In the genomic region with DNA sequence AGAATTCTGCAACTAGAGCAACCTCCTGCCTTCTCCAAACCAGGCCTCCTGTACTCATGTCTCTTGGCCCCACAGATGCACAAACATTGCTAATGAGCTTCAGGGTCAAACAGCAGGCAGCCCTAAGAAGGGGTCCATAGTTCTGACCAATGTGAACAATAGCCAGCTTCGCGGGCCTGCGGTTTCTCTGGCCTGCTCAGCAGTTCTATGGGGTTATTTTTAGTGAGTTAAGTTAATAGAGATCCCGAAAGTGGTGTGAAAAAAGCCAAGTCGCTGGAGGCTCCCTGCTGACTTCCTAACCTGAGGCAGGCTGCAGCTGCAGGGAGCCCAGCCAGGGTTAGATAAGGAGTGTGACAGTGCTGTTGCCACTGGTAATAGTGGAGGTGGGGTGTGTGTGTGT, we compare ENCODE assay signal across 25 mouse cellular contexts.
A peak's percentile ranks its signal among the peaks of the same experiment; 100 is the strongest.
DNase-seq lines count a peak whose midpoint lies in the region; ATAC-seq lines count a peak whose summit lies in the region.
"Had no signal": no experiment of that assay in that cellular context is flagged by ENCODE, and none has a peak within 500 bp of the region (broad histone marks: within the 10 kb centered on the region; RNA-seq: fewer than 3 reads in every experiment).

No protein-coding gene starts in this region.

- H3K9ac ChIP-seq in hindbrain, embryonic 11.5 days (ENCODE audit: low read depth, low read length) = no peak overlapping the region
- H3K9ac ChIP-seq in limb, embryonic 13.5 days = no peak overlapping the region
- H3K9ac ChIP-seq: embryonic facial prominence, embryonic 12.5 days; forebrain, embryonic 12.5 days; heart, embryonic 15.5 days; hindbrain, embryonic 15.5 days had no signal

- 6% methylated on average over 5 of the region's 5 CpGs for WGBS in hindbrain, embryonic 10.5 days
- WGBS in hindbrain, embryonic 11.5 days = 8% methylated on average over 5 of the region's 5 CpGs
- whole genome bisulfite sequencing in limb, embryonic 13.5 days = 19% methylated on average over 5 of the region's 5 CpGs

- H3K4me1 ChIP-seq in hindbrain, embryonic 10.5 days (replicated peaks) = peaks cover 7% of the 10 kb centered on the region; the same call in 1 of the 2 replicates
- no peaks in the 10 kb centered on the region for H3K4me1 ChIP-seq in hindbrain, embryonic 11.5 days (replicated peaks; ENCODE audit: control insufficient read depth, insufficient read depth, low read length)
- H3K4me1 ChIP-seq in limb, embryonic 13.5 days = 0 out of 2 replicates have a peak, but pooled peaks cover 7% of the 10 kb centered on the region
- H3K4me1 ChIP-seq: embryonic facial prominence, embryonic 12.5 days; forebrain, embryonic 12.5 days; heart, embryonic 15.5 days; hindbrain, embryonic 15.5 days had no signal

- H3K4me3 ChIP-seq in hindbrain, embryonic 10.5 days = no peak overlapping the region
- H3K4me3 ChIP-seq in hindbrain, embryonic 11.5 days (ENCODE audit: low read depth, low read length) = no peak overlapping the region
- H3K4me3 ChIP-seq in limb, embryonic 13.5 days = no peak overlapping the region
- H3K4me3 ChIP-seq: embryonic facial prominence, embryonic 12.5 days; forebrain, embryonic 12.5 days; heart, embryonic 15.5 days; hindbrain, embryonic 15.5 days had no signal

- no peak overlapping the region for H3K4me2 ChIP-seq in hindbrain, embryonic 11.5 days (replicated peaks; ENCODE audit: low read depth, low read length)
- H3K4me2 ChIP-seq in limb, embryonic 13.5 days (replicated peaks) = no peak overlapping the region
- H3K4me2 ChIP-seq: embryonic facial prominence, embryonic 12.5 days; forebrain, embryonic 12.5 days; heart, embryonic 11.5 days; heart, embryonic 15.5 days; hindbrain, embryonic 15.5 days had no signal

- H3K27ac ChIP-seq in hindbrain, embryonic 10.5 days = peak overlapping the region; percentile 16; the same call in 1 of the 2 replicates
- no peak overlapping the region for H3K27ac ChIP-seq in hindbrain, embryonic 11.5 days (ENCODE audit: low read depth, low read length)
- H3K27ac ChIP-seq in limb, embryonic 13.5 days = no peak overlapping the region
- H3K27ac ChIP-seq: embryonic facial prominence, embryonic 12.5 days; forebrain, embryonic 12.5 days; heart, embryonic 15.5 days; hindbrain, embryonic 15.5 days had no signal

- no peaks in the 10 kb centered on the region for H3K36me3 ChIP-seq in hindbrain, embryonic 10.5 days
- H3K36me3 ChIP-seq in hindbrain, embryonic 11.5 days (ENCODE audit: control insufficient read depth, insufficient read depth, low read length) = no peaks in the 10 kb centered on the region
- no peaks in the 10 kb centered on the region for H3K36me3 ChIP-seq in limb, embryonic 13.5 days
- H3K36me3 ChIP-seq: embryonic facial prominence, embryonic 12.5 days; forebrain, embryonic 12.5 days; G1E; heart, embryonic 15.5 days; hindbrain, embryonic 15.5 days had no signal

- intact Hi-C loops in left cerebral cortex, postnatal 36 days (cut with DNase I) = no loop called here

- DNase-seq in embryo, embryonic 11 days = peak; percentile 5
- no peak for DNase-seq in embryo, embryonic 10.5 days (ENCODE audit: low spot score)
- DNase-seq in hindbrain, embryonic 10.5 days (ENCODE audit: low spot score) = no peak
- no peak for DNase-seq in hindbrain, embryonic 11.5 days (ENCODE audit: low spot score)
- DNase-seq in brain, adult 2 months (ENCODE audit: low read depth, low spot score) = peak; percentile 41
- DNase-seq in left cerebral cortex, postnatal 36 days (ENCODE audit: low spot score in 2 of 2) = no peak
- DNase-seq: adrenal gland, adult 2 months; adrenal gland, postnatal 25 days; B cell, adult 2 months; cerebellum, adult 11-12 months; cerebellum, adult 9-10 months; cerebellum, postnatal 25 days; gastrocnemius, postnatal 14 days; heart, postnatal 14 days had no signal

- H3K27me3 ChIP-seq in hindbrain, embryonic 10.5 days (ENCODE audit: insufficient read depth, poor library complexity, severe bottlenecking) = no peaks in the 10 kb centered on the region
- no peaks in the 10 kb centered on the region for H3K27me3 ChIP-seq in hindbrain, embryonic 11.5 days (ENCODE audit: control insufficient read depth, insufficient read depth, low read length)
- no peaks in the 10 kb centered on the region for H3K27me3 ChIP-seq in limb, embryonic 13.5 days
- H3K27me3 ChIP-seq: embryonic facial prominence, embryonic 12.5 days; forebrain, embryonic 12.5 days; heart, embryonic 15.5 days; hindbrain, embryonic 15.5 days; Patski had no signal

- no peaks in the 10 kb centered on the region for H3K9me3 ChIP-seq in hindbrain, embryonic 10.5 days
- H3K9me3 ChIP-seq in hindbrain, embryonic 11.5 days (ENCODE audit: control insufficient read depth, low read length) = no peaks in the 10 kb centered on the region
- H3K9me3 ChIP-seq in limb, embryonic 13.5 days = no peaks in the 10 kb centered on the region
- H3K9me3 ChIP-seq: embryonic facial prominence, embryonic 12.5 days; forebrain, embryonic 12.5 days; heart, embryonic 15.5 days; hindbrain, embryonic 15.5 days had no signal

- no peak for ATAC-seq in hindbrain, embryonic 11.5 days (ENCODE audit: low FRiP score)
- ATAC-seq in limb, embryonic 13.5 days (ENCODE audit: low FRiP score, low read depth) = 0 out of 2 replicates have a peak, but pooled peaks have one; percentile 26
- ATAC-seq: CD4-positive, CD25-positive, alpha-beta regulatory T cell, adult 4 months; forebrain, embryonic 16.5 days; intestine, embryonic 16.5 days; Patski had no signal

Comparison
In these comparisons a context has a peak if more than half of its experiments do, and no peak if none do; other contexts are left out.
1. DNase-seq: peak in embryo, embryonic 11 days (single experiment) and brain, adult 2 months (single experiment); none in embryo, embryonic 10.5 days (single experiment), hindbrain, embryonic 10.5 days (single experiment), hindbrain, embryonic 11.5 days (single experiment) and left cerebral cortex, postnatal 36 days (0 of 2).